Mouse (Mus musculus): ENCODE results near the gene Tanc2. TPM values are rescaled to one million over a fixed set of nuclear protein-coding genes. Genes with fewer than 3 reads are reported as not detected.

The Tanc2 gene
- polyA plus RNA-seq, 1 experiment from 2014 or later, result 22.3 TPM

- no peaks in the 10 kb centered on the region for H3K36me3 ChIP-seq (ENCODE audit: control insufficient read depth, insufficient read depth, low read length)
- no peaks in the 10 kb centered on the region for H3K4me1 ChIP-seq (replicated peaks; ENCODE audit: control insufficient read depth, insufficient read depth, low read length)
- H3K9me3 ChIP-seq (ENCODE audit: control insufficient read depth, low read length), result no peaks in the 10 kb centered on the region
- DNase-seq (ENCODE audit: low spot score) (no peak), ATAC-seq (ENCODE audit: low FRiP score) (no peak)
- no peaks in the 10 kb centered on the region for H3K27me3 ChIP-seq (ENCODE audit: control insufficient read depth, insufficient read depth, low read length)
- no peak overlapping the region for H3K4me2 ChIP-seq (replicated peaks; ENCODE audit: low read depth, low read length)
- H3K4me3 ChIP-seq (ENCODE audit: low read depth, low read length), result no peak overlapping the region
- 85% methylated on average over 1 of the region's 1 CpGs for WGBS
- no peak overlapping the region for H3K27ac ChIP-seq (ENCODE audit: low read depth, low read length)
- no peak overlapping the region for H3K9ac ChIP-seq (ENCODE audit: low read depth, low read length)
Measured at GRCm38 (mm10) chr11:105678996-105679395, 89.2 kb downstream of the Tanc2 start.

- Histone ChIP-seq H3K9ac (ENCODE audit: low read depth, low read length) (no peak overlapping the region), H3K27ac (ENCODE audit: low read depth, low read length) (no peak overlapping the region), H3K9me3 (ENCODE audit: control insufficient read depth, low read length) (no peaks in the 10 kb centered on the region), H3K27me3 (ENCODE audit: control insufficient read depth, insufficient read depth, low read length) (no peaks in the 10 kb centered on the region), H3K4me1 (replicated peaks; ENCODE audit: control insufficient read depth, insufficient read depth, low read length) (no peaks in the 10 kb centered on the region), H3K4me3 (ENCODE audit: low read depth, low read length) (no peak overlapping the region), H3K4me2 (replicated peaks; ENCODE audit: low read depth, low read length) (no peak overlapping the region), H3K36me3 (ENCODE audit: control insufficient read depth, insufficient read depth, low read length) (no peaks in the 10 kb centered on the region)
- no peak for DNase-seq (ENCODE audit: low spot score)
- ATAC-seq (ENCODE audit: low FRiP score), result no peak
Measured at GRCm38 (mm10) chr11:105684747-105685146, 95.0 kb downstream of the Tanc2 start.

GRCm38 (mm10) chr11:105700528-105700927, 110.7 kb downstream of the Tanc2 start:
- no peaks in the 10 kb centered on the region for H3K36me3 ChIP-seq (ENCODE audit: control insufficient read depth, insufficient read depth, low read length)
- no peaks in the 10 kb centered on the region for H3K9me3 ChIP-seq (ENCODE audit: control insufficient read depth, low read length)
- H3K4me2 ChIP-seq (replicated peaks; ENCODE audit: low read depth, low read length), result no peak overlapping the region
- DNase-seq (ENCODE audit: low spot score) (no peak), ATAC-seq (ENCODE audit: low FRiP score) (no peak)
- H3K4me3 ChIP-seq (ENCODE audit: low read depth, low read length), result no peak overlapping the region
- H3K27me3 ChIP-seq (ENCODE audit: control insufficient read depth, insufficient read depth, low read length), result no peaks in the 10 kb centered on the region
- no peak overlapping the region for H3K27ac ChIP-seq (ENCODE audit: low read depth, low read length)
- no peak overlapping the region for H3K9ac ChIP-seq (ENCODE audit: low read depth, low read length)
- 78% methylated on average over 3 of the region's 3 CpGs for WGBS
- H3K4me1 ChIP-seq (replicated peaks; ENCODE audit: control insufficient read depth, insufficient read depth, low read length), result no peaks in the 10 kb centered on the region

- no peak overlapping the region for H3K4me3 ChIP-seq (ENCODE audit: low read depth, low read length)
- H3K4me1 ChIP-seq (replicated peaks; ENCODE audit: control insufficient read depth, insufficient read depth, low read length), result no peaks in the 10 kb centered on the region
- no peak overlapping the region for H3K27ac ChIP-seq (ENCODE audit: low read depth, low read length)
- H3K36me3 ChIP-seq (ENCODE audit: control insufficient read depth, insufficient read depth, low read length), result no peaks in the 10 kb centered on the region
- DNase-seq (ENCODE audit: low spot score), result no peak
- no peak overlapping the region for H3K9ac ChIP-seq (ENCODE audit: low read depth, low read length)
- ATAC-seq (ENCODE audit: low FRiP score), result no peak
- H3K9me3 ChIP-seq (ENCODE audit: control insufficient read depth, low read length), result no peaks in the 10 kb centered on the region
- WGBS, result 80% methylated on average over 1 of the region's 1 CpGs
- no peak overlapping the region for H3K4me2 ChIP-seq (replicated peaks; ENCODE audit: low read depth, low read length)
- H3K27me3 ChIP-seq (ENCODE audit: control insufficient read depth, insufficient read depth, low read length), result no peaks in the 10 kb centered on the region
Measured at GRCm38 (mm10) chr11:105719660-105720059, 129.9 kb downstream of the Tanc2 start.

GRCm38 (mm10) chr11:105731541-105731940, 141.8 kb downstream of the Tanc2 start:
- H3K4me3 ChIP-seq (ENCODE audit: low read depth, low read length), result no peak overlapping the region
- peak; percentile 56 for DNase-seq (ENCODE audit: low spot score)
- no peak overlapping the region for H3K27ac ChIP-seq (ENCODE audit: low read depth, low read length)
- 0 out of 2 replicates have a peak, but pooled peaks have one; percentile 51 for ATAC-seq (ENCODE audit: low FRiP score)
- H3K9me3 ChIP-seq (ENCODE audit: control insufficient read depth, low read length), result no peaks in the 10 kb centered on the region
- H3K4me1 ChIP-seq (replicated peaks; ENCODE audit: control insufficient read depth, insufficient read depth, low read length), result 0 out of 2 replicates have a peak, but pooled peaks cover 2% of the 10 kb centered on the region
- WGBS, result 45% methylated on average over 6 of the region's 6 CpGs
- H3K27me3 ChIP-seq (ENCODE audit: control insufficient read depth, insufficient read depth, low read length), result no peaks in the 10 kb centered on the region
- H3K36me3 ChIP-seq (ENCODE audit: control insufficient read depth, insufficient read depth, low read length), result no peaks in the 10 kb centered on the region
- H3K4me2 ChIP-seq (replicated peaks; ENCODE audit: low read depth, low read length), result no peak overlapping the region
- no peak overlapping the region for H3K9ac ChIP-seq (ENCODE audit: low read depth, low read length)

- DNase-seq (ENCODE audit: low spot score), result peak; percentile 9
- Histone ChIP-seq H3K36me3 (ENCODE audit: control insufficient read depth, insufficient read depth, low read length) (no peaks in the 10 kb centered on the region), H3K27me3 (ENCODE audit: control insufficient read depth, insufficient read depth, low read length) (no peaks in the 10 kb centered on the region), H3K9ac (ENCODE audit: low read depth, low read length) (no peak overlapping the region), H3K4me2 (replicated peaks; ENCODE audit: low read depth, low read length) (no peak overlapping the region), H3K9me3 (ENCODE audit: control insufficient read depth, low read length) (no peaks in the 10 kb centered on the region), H3K4me1 (replicated peaks; ENCODE audit: control insufficient read depth, insufficient read depth, low read length) (0 out of 2 replicates have a peak, but pooled peaks cover 2% of the 10 kb centered on the region), H3K4me3 (ENCODE audit: low read depth, low read length) (no peak overlapping the region), H3K27ac (ENCODE audit: low read depth, low read length) (no peak overlapping the region)
- WGBS, result 62% methylated on average over 4 of the region's 4 CpGs
- ATAC-seq (ENCODE audit: low FRiP score), result no peak
Measured at GRCm38 (mm10) chr11:105731989-105732531, 142.3 kb downstream of the Tanc2 start.

- Histone ChIP-seq H3K9me3 (ENCODE audit: control insufficient read depth, low read length) (no peaks in the 10 kb centered on the region), H3K4me2 (replicated peaks; ENCODE audit: low read depth, low read length) (no peak overlapping the region), H3K27ac (ENCODE audit: low read depth, low read length) (no peak overlapping the region), H3K4me3 (ENCODE audit: low read depth, low read length) (no peak overlapping the region), H3K9ac (ENCODE audit: low read depth, low read length) (no peak overlapping the region), H3K4me1 (replicated peaks; ENCODE audit: control insufficient read depth, insufficient read depth, low read length) (no peaks in the 10 kb centered on the region), H3K36me3 (ENCODE audit: control insufficient read depth, insufficient read depth, low read length) (no peaks in the 10 kb centered on the region), H3K27me3 (ENCODE audit: control insufficient read depth, insufficient read depth, low read length) (no peaks in the 10 kb centered on the region)
- DNase-seq (ENCODE audit: low spot score) (no peak), ATAC-seq (ENCODE audit: low FRiP score) (no peak)
- 86% methylated on average over 1 of the region's 1 CpGs for WGBS
Measured at GRCm38 (mm10) chr11:105743171-105743570, 153.4 kb downstream of the Tanc2 start.

- no peak overlapping the region for H3K4me2 ChIP-seq (replicated peaks; ENCODE audit: low read depth, low read length)
- WGBS, result 66% methylated on average over 2 of the region's 2 CpGs
- H3K27me3 ChIP-seq (ENCODE audit: control insufficient read depth, insufficient read depth, low read length), result no peaks in the 10 kb centered on the region
- no peak overlapping the region for H3K27ac ChIP-seq (ENCODE audit: low read depth, low read length)
- H3K4me3 ChIP-seq (ENCODE audit: low read depth, low read length), result no peak overlapping the region
- DNase-seq (ENCODE audit: low spot score) (no peak), ATAC-seq (ENCODE audit: low FRiP score) (no peak)
- no peaks in the 10 kb centered on the region for H3K9me3 ChIP-seq (ENCODE audit: control insufficient read depth, low read length)
- no peak overlapping the region for H3K9ac ChIP-seq (ENCODE audit: low read depth, low read length)
- no peaks in the 10 kb centered on the region for H3K36me3 ChIP-seq (ENCODE audit: control insufficient read depth, insufficient read depth, low read length)
- no peaks in the 10 kb centered on the region for H3K4me1 ChIP-seq (replicated peaks; ENCODE audit: control insufficient read depth, insufficient read depth, low read length)
Measured at GRCm38 (mm10) chr11:105749297-105750071, 159.7 kb downstream of the Tanc2 start.

Data from hindbrain, embryonic 11.5 days (tissue).